Mouse (Mus musculus) retina, postnatal 1 day (tissue): ENCODE data around the gene Usp33.
"Not testable (repeated sequence)": the region's sequence is repeated elsewhere in the genome, so short reads cannot be mapped to it uniquely, and the experiment has no call there.

Experiments used
- DNase-seq: peaks from one replicate; pipeline ENCODE4 v3.0.0-alpha.2; 2012

The Usp33 gene

GRCm38 (mm10) chr3:152345732-152346632, at the start of gene Usp33:
Gene Usp33 (plus strand): TSS chr3:152346478.
- peak; percentile 92 for DNase-seq

GRCm38 (mm10) chr3:152300376-152301337, 45.6 kb upstream of the Usp33 start:
- no peak for DNase-seq

GRCm38 (mm10) chr3:152302991-152303390, 43.3 kb upstream of the Usp33 start:
- no peak for DNase-seq

GRCm38 (mm10) chr3:152304093-152304815, 42.0 kb upstream of the Usp33 start:
- DNase-seq = no peak

GRCm38 (mm10) chr3:152305080-152305479, 41.2 kb upstream of the Usp33 start:
- no peak for DNase-seq

- DNase-seq = no peak
Measured at GRCm38 (mm10) chr3:152305971-152306370, 40.3 kb upstream of the Usp33 start.

- DNase-seq = no peak
Measured at GRCm38 (mm10) chr3:152308485-152309249, 37.6 kb upstream of the Usp33 start.

GRCm38 (mm10) chr3:152309250-152309645, 37.0 kb upstream of the Usp33 start:
- no peak for DNase-seq

GRCm38 (mm10) chr3:152314666-152315065, 31.6 kb upstream of the Usp33 start:
- DNase-seq = not testable (repeated sequence)

GRCm38 (mm10) chr3:152315613-152316012, 30.7 kb upstream of the Usp33 start:
- peak; percentile 89 for DNase-seq

- DNase-seq = not testable (repeated sequence)
Measured at GRCm38 (mm10) chr3:152316447-152317173, 29.7 kb upstream of the Usp33 start.

GRCm38 (mm10) chr3:152320972-152321645, 25.2 kb upstream of the Usp33 start:
- no peak for DNase-seq

- DNase-seq = no peak
Measured at GRCm38 (mm10) chr3:152321765-152322547, 24.3 kb upstream of the Usp33 start.

GRCm38 (mm10) chr3:152332104-152332503, 14.2 kb upstream of the Usp33 start:
- DNase-seq = no peak

- DNase-seq = no peak
Measured at GRCm38 (mm10) chr3:152332545-152333300, 13.6 kb upstream of the Usp33 start.

- DNase-seq = no peak
Measured at GRCm38 (mm10) chr3:152333641-152334040, 12.6 kb upstream of the Usp33 start.

GRCm38 (mm10) chr3:152336085-152336484, 10.2 kb upstream of the Usp33 start:
- DNase-seq = no peak

- peak; percentile 91 for DNase-seq
Measured at GRCm38 (mm10) chr3:152339862-152340557, 6.3 kb upstream of the Usp33 start, which contains the start of gene Miga1. Gene Miga1 (minus strand): TSS chr3:152340407.
